Mouse (Mus musculus) liver, embryonic 14 days (tissue): Measurements from ENCODE around the gene Larp4. TPM values are rescaled to one million over a fixed set of nuclear protein-coding genes. Genes with fewer than 3 reads are reported as not detected.

Source experiments
- polyA plus RNA-seq: library from polyadenylated mRNA; depleted of rRNA; stranded (reverse); fragments of >200 nt; gene quantifications from 2 replicates; pipeline ENCODE4 v1.2.3, GENCODE M21; 2012; rRNA removed

Larp4 gene
- polyA plus RNA-seq = 11.0 and 12.0 TPM in 2 replicates

DNA sequence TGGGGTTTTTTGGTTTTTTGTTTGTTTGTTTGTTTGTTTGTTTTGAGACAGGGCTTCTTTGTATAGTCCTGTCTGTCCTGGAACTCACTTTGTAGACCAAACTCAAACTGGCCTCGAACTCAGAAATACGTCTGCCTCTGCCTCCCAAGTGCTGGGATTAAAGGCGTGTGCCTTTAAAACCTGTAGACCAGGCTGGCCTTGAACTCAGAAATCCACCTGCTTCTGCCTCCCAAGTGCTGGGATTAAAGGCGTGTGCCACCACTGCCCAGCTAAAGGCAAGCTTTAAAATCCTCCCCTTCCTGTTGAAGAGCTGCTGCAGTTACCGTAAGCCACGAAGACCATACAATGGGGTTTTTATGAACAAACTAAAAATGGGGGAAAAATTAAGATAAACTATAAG is at the start of gene Larp4:
TSS of gene Larp4 (plus strand) at position 301 of the 400 bp plus-strand sequence.

DNA sequence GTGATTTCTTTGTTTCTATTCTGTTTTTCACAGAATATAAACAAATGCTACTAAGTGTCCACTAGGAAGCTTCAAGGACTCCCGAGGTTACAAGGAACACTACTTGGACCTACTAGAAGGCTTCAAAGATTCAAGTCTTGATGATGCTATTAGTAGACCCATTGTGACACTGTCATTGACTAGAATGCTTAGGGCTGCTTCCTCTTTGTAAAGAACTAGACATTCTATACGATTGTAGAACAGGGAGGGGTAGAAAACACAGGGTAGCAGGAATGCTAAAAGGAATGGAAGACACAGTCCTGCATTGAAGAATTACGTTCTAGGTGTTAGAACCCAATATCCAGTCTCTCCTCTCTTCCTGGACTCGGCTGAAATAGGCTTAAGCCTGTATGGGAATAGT is 2.9 kb upstream of the Larp4 start, which contains the start of gene Fam186a:
TSS of gene Fam186a (minus strand) at position 101 of the 400 bp plus-strand sequence.

DNA sequence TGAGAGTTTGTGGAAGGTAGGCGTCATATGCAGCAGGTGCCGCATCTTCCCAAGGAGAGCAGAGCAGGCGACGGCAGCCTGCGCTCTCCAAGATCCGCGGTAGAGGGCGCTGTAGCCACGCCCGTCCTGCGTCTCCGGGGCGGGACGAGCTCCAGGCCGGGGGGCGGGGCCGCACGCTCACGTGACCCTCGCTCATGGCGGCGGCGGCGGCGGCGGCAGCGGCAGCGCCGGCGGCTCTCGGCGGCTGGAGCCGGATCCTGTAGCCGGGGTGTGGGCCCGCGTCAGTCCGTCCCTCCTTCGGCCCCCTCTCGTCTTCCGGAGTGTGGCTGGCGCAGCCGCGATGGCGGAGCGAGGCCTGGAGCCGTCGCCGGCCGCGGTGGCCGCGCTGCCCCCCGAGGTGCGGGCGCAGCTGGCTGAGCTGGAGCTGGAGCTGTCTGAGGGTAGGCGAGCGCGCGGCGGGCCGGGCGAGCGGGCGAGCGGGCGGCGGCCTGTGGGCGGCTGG is 68.7 kb downstream of the Larp4 start, which contains the start of gene Dip2b:
TSS of gene Dip2b (plus strand) at position 195 of the 502 bp plus-strand sequence.

Other genes starting within 250 kb of the Larp4 start
- gene Cox14, start 244.4 kb upstream of the Larp4 start, polyA plus RNA-seq = 62.4 and 63.3 TPM in 2 replicates
- 4.2 and 5.6 TPM in 2 replicates for gene Cers5, start 197.2 kb upstream of the Larp4 start, polyA plus RNA-seq
- gene Lima1, start 94.6 kb upstream of the Larp4 start, polyA plus RNA-seq = 5.5 and 5.8 TPM in 2 replicates
- under 0.01 TPM in 1 of 2 replicates, not detected in the other for gene Fam186a, start 3.0 kb upstream of the Larp4 start, polyA plus RNA-seq
- 1.9 and 2.3 TPM in 2 replicates for gene Dip2b, start 68.6 kb downstream of the Larp4 start, polyA plus RNA-seq